Mouse (Mus musculus): Measurements from ENCODE around the gene Gm5800. TPM values are rescaled to one million over a fixed set of nuclear protein-coding genes. Genes with fewer than 3 reads are reported as not detected.
"Not testable (repeated sequence)": the region's sequence is repeated elsewhere in the genome, so short reads cannot be mapped to it uniquely, and the experiment has no call there.

Gm5800 gene
- polyA plus RNA-seq (2012; rRNA removed): not detected in 2 replicates

DNA sequence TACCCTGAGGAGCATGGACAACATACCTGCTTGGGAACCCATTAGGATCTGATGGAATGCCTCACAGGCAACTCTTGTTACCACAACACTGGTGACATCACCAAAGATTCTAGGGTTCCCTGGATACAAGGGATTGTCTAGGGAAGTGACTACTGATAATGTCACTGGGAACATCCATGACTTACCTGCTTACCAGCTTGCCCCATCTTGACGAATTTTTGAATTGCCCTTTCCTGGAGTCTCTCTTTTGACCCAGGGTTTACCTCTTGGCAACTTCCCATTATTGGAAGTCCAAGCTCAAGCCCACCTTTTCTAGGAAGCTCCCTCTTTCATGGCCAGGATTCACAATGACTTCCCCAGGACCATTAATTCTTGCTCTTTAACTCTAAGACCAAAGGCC is at the start of gene Gm5800:
Gene Gm5800 (minus strand): TSS at position 101 of the 400 bp plus-strand sequence.
- no peak for DNase-seq (ENCODE audit: low spot score)

GRCm38 (mm10) chr14:51755944-51756343 is 39.0 kb upstream of the Gm5800 start:
- no peak for DNase-seq (ENCODE audit: low spot score)

- no peak for DNase-seq (ENCODE audit: low spot score)
Measured at GRCm38 (mm10) chr14:51740347-51741170, 23.6 kb upstream of the Gm5800 start.

DNA sequence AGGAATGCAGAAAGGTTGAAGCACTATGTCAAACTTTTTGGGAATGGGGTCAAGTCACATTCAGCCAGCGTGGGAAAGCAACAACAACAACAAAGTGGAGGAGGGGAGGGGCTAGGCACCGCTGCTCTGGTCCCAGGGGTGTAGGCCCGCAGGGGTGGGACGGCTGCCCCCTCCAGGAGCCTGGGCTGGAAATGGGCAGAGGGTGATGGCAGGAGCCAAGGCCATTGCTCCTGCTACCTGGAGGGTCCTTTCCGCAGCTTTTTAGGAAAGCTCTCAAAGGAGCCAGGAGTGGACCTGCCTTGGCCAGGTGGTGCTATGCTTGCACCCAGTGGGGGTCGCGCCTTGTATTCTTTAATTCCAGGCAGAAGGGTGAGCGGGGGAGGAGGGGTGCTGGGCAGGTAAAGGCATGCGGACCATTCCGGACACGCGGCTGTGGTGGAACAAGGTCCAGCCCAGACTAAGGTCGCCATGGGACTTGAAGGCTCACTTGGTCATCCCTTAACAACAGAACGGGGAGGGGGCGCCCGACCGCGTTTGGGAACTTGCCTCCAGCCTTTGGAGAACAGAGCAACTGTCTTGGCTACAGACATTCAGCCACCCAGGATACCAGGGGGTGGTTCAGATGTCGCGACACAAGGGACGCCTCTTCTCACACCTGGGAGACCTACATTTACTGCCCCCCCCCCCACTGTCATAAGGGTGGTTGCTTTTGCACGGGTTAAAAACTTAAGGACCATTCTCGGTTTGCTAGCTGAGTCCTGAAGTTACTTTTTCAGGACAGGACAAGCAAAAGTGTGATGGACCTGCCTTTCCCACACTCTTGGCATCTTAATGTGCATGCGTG is 22.4 kb upstream of the Gm5800 start:
- DNase-seq (ENCODE audit: low spot score): no peak

DNA sequence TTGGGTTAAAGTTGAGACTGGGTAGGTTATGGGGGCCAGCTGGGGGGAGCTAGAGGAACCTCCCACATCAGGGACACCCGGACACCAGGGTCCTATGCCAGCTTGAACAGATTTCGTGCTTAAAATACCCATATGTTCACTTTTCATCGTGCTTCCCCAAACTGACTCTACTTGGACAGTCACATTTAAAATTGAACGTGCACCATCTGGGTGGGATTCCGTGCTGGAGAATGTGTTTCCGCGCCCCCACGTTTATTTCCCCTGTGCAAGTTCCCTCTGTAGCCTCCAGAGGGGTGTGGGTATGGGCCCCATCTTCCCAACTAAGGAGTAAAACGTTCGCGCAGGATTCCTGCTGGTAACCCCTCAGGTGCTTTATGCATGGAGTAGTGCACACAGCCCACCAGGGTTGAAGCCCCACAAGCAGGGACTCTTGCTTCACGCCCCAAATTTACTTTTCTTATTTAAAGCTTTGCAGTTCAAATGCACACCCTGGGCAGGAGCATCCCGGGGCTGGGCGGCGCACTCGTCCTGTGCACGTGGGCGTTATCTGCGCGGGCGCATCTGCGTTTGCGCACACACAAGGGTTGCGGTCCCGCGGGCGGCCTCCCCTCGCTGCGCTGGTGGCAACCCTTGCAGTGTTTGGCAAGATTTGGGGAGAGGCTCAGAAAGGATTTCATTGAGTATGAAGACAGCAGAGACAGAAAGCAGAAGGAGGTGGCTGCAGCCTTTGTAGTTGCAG is 21.6 kb upstream of the Gm5800 start:
- DNase-seq (ENCODE audit: low spot score): no peak

- no peak for DNase-seq (ENCODE audit: low spot score)
Measured at GRCm38 (mm10) chr14:51737967-51738366, 21.0 kb upstream of the Gm5800 start.

- not testable (repeated sequence) for DNase-seq (ENCODE audit: low spot score)
Measured at GRCm38 (mm10) chr14:51695368-51695767, 21.6 kb downstream of the Gm5800 start, which contains the start of gene Gm17079. Gene Gm17079 (minus strand): TSS chr14:51695468.

GRCm38 (mm10) chr14:51677269-51677668 is 39.7 kb downstream of the Gm5800 start:
- DNase-seq (ENCODE audit: low spot score): no peak

Other genes starting within 250 kb of the Gm5800 start
- 0.06 TPM in 2 replicates for gene Gm5622, start 164.4 kb downstream of the Gm5800 start, polyA plus RNA-seq (2012; rRNA removed)
- not detected in 2 replicates for gene Gm17175, start 143.1 kb downstream of the Gm5800 start, polyA plus RNA-seq (2012; rRNA removed)
- not detected in 2 replicates for gene Gm17174, start 125.0 kb downstream of the Gm5800 start, polyA plus RNA-seq (2012; rRNA removed)
- not detected in 2 replicates for gene Gm17078, start 105.9 kb downstream of the Gm5800 start, polyA plus RNA-seq (2012; rRNA removed)
- not detected in 2 replicates for gene Gm4181, start 81.5 kb downstream of the Gm5800 start, polyA plus RNA-seq (2012; rRNA removed)
- gene Gm17079, start 21.7 kb downstream of the Gm5800 start, polyA plus RNA-seq (2012; rRNA removed): not detected in 2 replicates
- gene Ang4, start 56.4 kb upstream of the Gm5800 start, polyA plus RNA-seq (2012; rRNA removed): 0.56 and 0.57 TPM in 2 replicates
- gene AY358078, start 82.9 kb upstream of the Gm5800 start, polyA plus RNA-seq (2012; rRNA removed): not detected in 2 replicates
- gene Ear6, start 136.5 kb upstream of the Gm5800 start, polyA plus RNA-seq (2012; rRNA removed): not detected in 2 replicates
- 35.8 and 40.5 TPM in 2 replicates for gene Mettl17, start 167.7 kb upstream of the Gm5800 start, polyA plus RNA-seq (2012; rRNA removed)
- 1.2 and 2.0 TPM in 2 replicates for gene Slc39a2, start 175.7 kb upstream of the Gm5800 start, polyA plus RNA-seq (2012; rRNA removed)
- gene Ndrg2, start 197.0 kb upstream of the Gm5800 start, polyA plus RNA-seq (2012; rRNA removed): 393 and 417 TPM in 2 replicates
- gene Tppp2, start 201.2 kb upstream of the Gm5800 start, polyA plus RNA-seq (2012; rRNA removed): 0.11 TPM in 1 of 2 replicates, not detected in the other
- 0.75 and 1.0 TPM in 2 replicates for gene Rnase13, start 205.6 kb upstream of the Gm5800 start, polyA plus RNA-seq (2012; rRNA removed)